Mouse (Mus musculus) heart, embryonic 15.5 days (tissue): ENCODE measurements around the gene Gmnc. TPM values are rescaled to one million over a fixed set of nuclear protein-coding genes. Genes with fewer than 3 reads are reported as not detected.

ENCODE experiments used
- ATAC-seq: fragments of 200-750 bp; cut with Nextera tagmentation; replicated peaks from 2 replicates; pipeline ENCODE4 v1.8.0; 2017; ENCODE audit warnings: low read depth, moderate TSS enrichment; ENCODE audit not compliant: insufficient number of reproducible peaks, insufficient read depth, low FRiP score
- H3K27ac ChIP-seq: fragments of 300-500 bp; sonication (generic); 2 replicates; pipeline ENCODE4 v1.5.1; 2015; ENCODE audit warnings: mild to moderate bottlenecking, inconsistent platforms
- H3K27me3 ChIP-seq: fragments of 300-500 bp; sonication (generic); 2 replicates; pipeline ENCODE4 v1.6.1; 2015; ENCODE audit warnings: inconsistent platforms
- H3K36me3 ChIP-seq: fragments of 300-500 bp; sonication (generic); 2 replicates; pipeline ENCODE4 v1.6.1; 2015; ENCODE audit warnings: mild to moderate bottlenecking, inconsistent platforms
- H3K4me1 ChIP-seq: fragments of 300-500 bp; sonication (generic); replicated peaks from 2 replicates; pipeline ENCODE4 v1.6.1; 2015; ENCODE audit warnings: inconsistent platforms
- H3K4me2 ChIP-seq: fragments of 300-500 bp; sonication (generic); 2 replicates; pipeline ENCODE4 v1.6.1; 2015; ENCODE audit warnings: inconsistent platforms, mild to moderate bottlenecking, moderate library complexity
- H3K4me3 ChIP-seq: fragments of 300-500 bp; sonication (generic); 2 replicates; pipeline ENCODE4 v1.5.1; 2015; ENCODE audit warnings: mild to moderate bottlenecking, inconsistent platforms
- H3K9ac ChIP-seq: fragments of 300-500 bp; sonication (generic); 2 replicates; pipeline ENCODE4 v1.6.1; 2015; ENCODE audit warnings: mild to moderate bottlenecking, inconsistent platforms
- H3K9me3 ChIP-seq: fragments of 300-500 bp; sonication (generic); replicated peaks from 2 replicates; pipeline ENCODE4 v1.6.1; 2016; ENCODE audit warnings: inconsistent platforms
- WGBS: fragments of 180-500 bp; shearing (Covaris S2); methylation state at CpG from one replicate; pipeline ENCODE4 v1.1.7; 2015; ENCODE audit warnings: mixed read lengths; 5-methylcytosine and 5-hydroxymethylcytosine counted together
- polyA plus RNA-seq: library from polyadenylated mRNA; unstranded; fragments of >200 nt; fragmentation: Nextera tagmentation; extraction: Ambion mirVana; gene quantifications from 2 replicates; pipeline ENCODE4 v1.2.1, GENCODE M21; 2015

The Gmnc gene
- polyA plus RNA-seq, 1 experiment from 2014 or later = not detected

- H3K27me3 ChIP-seq = peaks cover 7% of the 10 kb centered on the region
- H3K4me3 ChIP-seq = peak overlapping the region; percentile 45
- H3K36me3 ChIP-seq = no peaks in the 10 kb centered on the region
- peak overlapping the region; percentile 7; the same call in 1 of the 2 replicates for H3K9ac ChIP-seq
- peaks cover 5% of the 10 kb centered on the region for H3K4me1 ChIP-seq
- peak overlapping the region; percentile 81 for H3K4me2 ChIP-seq
- ATAC-seq = 0 out of 2 replicates have a peak, but pooled peaks have one; percentile 35
- H3K9me3 ChIP-seq = no peaks in the 10 kb centered on the region
- no peak overlapping the region for H3K27ac ChIP-seq
- 1% methylated on average over 28 of the region's 28 CpGs for WGBS
These were observed 23.5 kb downstream of the Gmnc start for GRCm38 (mm10) chr16:26967967-26968366.

- Histone ChIP-seq H3K27ac (no peak overlapping the region), H3K4me2 (no peak overlapping the region), H3K36me3 (no peaks in the 10 kb centered on the region), H3K9me3 (no peaks in the 10 kb centered on the region), H3K4me3 (no peak overlapping the region), H3K27me3 (peaks cover 7% of the 10 kb centered on the region), H3K4me1 (peaks cover 5% of the 10 kb centered on the region), H3K9ac (no peak overlapping the region)
- 85% methylated on average over 2 of the region's 2 CpGs for WGBS
- ATAC-seq = no peak
These were observed 24.6 kb downstream of the Gmnc start for GRCm38 (mm10) chr16:26966830-26967229.

- no peak for ATAC-seq
These were observed 29.5 kb downstream of the Gmnc start for GRCm38 (mm10) chr16:26961971-26962370.

GRCm38 (mm10) chr16:26951601-26952000 lies 39.9 kb downstream of the Gmnc start:
- 81% methylated on average over 3 of the region's 3 CpGs for WGBS
- Histone ChIP-seq H3K27me3 (no peaks in the 10 kb centered on the region), H3K9ac (no peak overlapping the region), H3K36me3 (no peaks in the 10 kb centered on the region), H3K27ac (no peak overlapping the region), H3K9me3 (no peaks in the 10 kb centered on the region), H3K4me1 (no peaks in the 10 kb centered on the region), H3K4me3 (no peak overlapping the region), H3K4me2 (no peak overlapping the region)
- no peak for ATAC-seq

More at GRCm38 (mm10) chr16:26961971-26962370, 29.5 kb downstream of the Gmnc start:
- Histone ChIP-seq H3K4me2 (no peak overlapping the region), H3K27me3 (no peaks in the 10 kb centered on the region), H3K9me3 (no peaks in the 10 kb centered on the region), H3K4me1 (no peaks in the 10 kb centered on the region), H3K27ac (no peak overlapping the region), H3K4me3 (no peak overlapping the region), H3K9ac (no peak overlapping the region), H3K36me3 (no peaks in the 10 kb centered on the region)

DNA sequence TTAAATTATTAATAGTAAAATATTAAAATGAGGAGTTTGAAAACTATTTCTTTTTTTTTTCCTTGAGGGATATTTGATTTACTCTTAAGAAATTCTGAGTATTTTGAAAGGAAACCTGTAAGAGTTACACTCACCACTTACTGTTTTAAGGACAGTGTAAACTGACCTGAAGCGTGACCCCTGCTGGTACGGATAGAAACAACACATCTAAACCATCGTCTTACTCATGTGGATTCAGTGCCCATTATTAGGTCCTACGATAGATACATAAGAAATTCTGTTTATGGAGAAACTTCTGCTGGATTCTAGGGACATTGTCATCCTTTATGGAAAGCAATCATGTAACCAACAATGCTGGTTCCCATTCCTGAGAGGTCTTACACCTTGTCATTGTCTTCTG lies 41.2 kb downstream of the Gmnc start:
- Histone ChIP-seq H3K9me3 (no peaks in the 10 kb centered on the region), H3K27ac (no peak overlapping the region), H3K9ac (no peak overlapping the region), H3K36me3 (no peaks in the 10 kb centered on the region), H3K4me3 (no peak overlapping the region), H3K4me1 (no peaks in the 10 kb centered on the region), H3K4me2 (no peak overlapping the region), H3K27me3 (no peaks in the 10 kb centered on the region)
- no peak for ATAC-seq
- 46% methylated on average over 4 of the region's 4 CpGs for WGBS

GRCm38 (mm10) chr16:26903968-26904367 lies 87.5 kb downstream of the Gmnc start:
- Histone ChIP-seq H3K36me3 (no peaks in the 10 kb centered on the region), H3K9me3 (no peaks in the 10 kb centered on the region), H3K4me3 (no peak overlapping the region), H3K4me1 (no peaks in the 10 kb centered on the region), H3K27ac (no peak overlapping the region), H3K4me2 (no peak overlapping the region), H3K27me3 (no peaks in the 10 kb centered on the region), H3K9ac (no peak overlapping the region)
- WGBS = 73% methylated on average over 1 of the region's 1 CpGs
- no peak for ATAC-seq

- Histone ChIP-seq H3K4me3 (no peak overlapping the region), H3K9ac (no peak overlapping the region), H3K27me3 (no peaks in the 10 kb centered on the region), H3K27ac (no peak overlapping the region), H3K36me3 (no peaks in the 10 kb centered on the region), H3K4me1 (no peaks in the 10 kb centered on the region), H3K9me3 (no peaks in the 10 kb centered on the region), H3K4me2 (no peak overlapping the region)
- 30% methylated on average over 4 of the region's 4 CpGs for WGBS
- ATAC-seq = no peak
These were observed 90.0 kb downstream of the Gmnc start for GRCm38 (mm10) chr16:26901471-26901870.

DNA sequence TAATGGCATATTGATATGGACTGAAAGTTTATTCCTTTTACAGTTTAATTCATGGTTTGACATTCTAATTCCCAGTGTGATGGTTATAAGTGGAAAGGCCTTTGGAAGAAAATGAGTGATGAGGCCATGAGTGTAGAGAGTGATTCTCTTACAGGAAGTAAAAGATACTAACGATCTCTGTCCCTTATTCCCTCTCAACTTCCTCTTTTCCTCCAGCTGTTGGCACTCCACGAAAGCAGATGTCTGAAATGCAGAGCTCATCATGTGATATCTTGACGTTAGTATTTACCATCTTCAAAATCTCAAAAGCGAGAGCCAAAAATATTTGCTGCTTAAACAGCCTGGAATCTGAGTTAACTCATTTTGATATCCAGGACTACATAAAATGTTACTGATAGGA lies 105.1 kb downstream of the Gmnc start:
- WGBS = 52% methylated on average over 4 of the region's 4 CpGs
- no peaks in the 10 kb centered on the region for H3K9me3 ChIP-seq

DNA sequence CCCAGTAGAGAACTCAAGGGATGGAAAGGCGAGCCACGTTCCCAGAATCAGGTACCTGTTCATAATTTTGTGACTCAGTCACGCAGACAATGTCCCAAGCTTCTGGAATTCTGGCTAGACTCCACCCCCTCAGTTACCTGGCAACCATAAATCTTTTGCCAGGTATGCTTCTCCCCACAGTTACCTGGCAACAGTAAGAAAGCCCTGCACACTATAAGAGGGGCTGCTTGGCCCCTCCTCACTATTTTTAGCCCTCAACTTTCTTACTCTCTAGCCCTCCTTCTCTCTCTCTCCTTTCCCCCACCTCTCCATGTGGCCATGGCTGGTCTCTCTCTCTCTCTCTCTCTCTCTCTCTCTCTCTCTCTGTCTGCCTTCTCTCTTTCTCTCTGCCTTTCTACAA lies 114.6 kb downstream of the Gmnc start:
- Histone ChIP-seq H3K36me3 (no peaks in the 10 kb centered on the region), H3K4me3 (no peak overlapping the region), H3K9ac (no peak overlapping the region), H3K4me2 (no peak overlapping the region), H3K4me1 (no peaks in the 10 kb centered on the region), H3K9me3 (no peaks in the 10 kb centered on the region), H3K27ac (no peak overlapping the region), H3K27me3 (no peaks in the 10 kb centered on the region)
- 65% methylated on average over 3 of the region's 3 CpGs for WGBS
- ATAC-seq = no peak

More for the DNA sequence above, 105.1 kb downstream of the Gmnc start:
- H3K4me1 ChIP-seq = no peaks in the 10 kb centered on the region
- H3K36me3 ChIP-seq = no peaks in the 10 kb centered on the region
- no peak for ATAC-seq
- H3K9ac ChIP-seq = no peak overlapping the region
- H3K27me3 ChIP-seq = no peaks in the 10 kb centered on the region
- H3K27ac ChIP-seq = no peak overlapping the region
- no peak overlapping the region for H3K4me3 ChIP-seq
- no peak overlapping the region for H3K4me2 ChIP-seq
